8 mouse cellular contexts compared by ENCODE assay signal in the genomic region with DNA sequence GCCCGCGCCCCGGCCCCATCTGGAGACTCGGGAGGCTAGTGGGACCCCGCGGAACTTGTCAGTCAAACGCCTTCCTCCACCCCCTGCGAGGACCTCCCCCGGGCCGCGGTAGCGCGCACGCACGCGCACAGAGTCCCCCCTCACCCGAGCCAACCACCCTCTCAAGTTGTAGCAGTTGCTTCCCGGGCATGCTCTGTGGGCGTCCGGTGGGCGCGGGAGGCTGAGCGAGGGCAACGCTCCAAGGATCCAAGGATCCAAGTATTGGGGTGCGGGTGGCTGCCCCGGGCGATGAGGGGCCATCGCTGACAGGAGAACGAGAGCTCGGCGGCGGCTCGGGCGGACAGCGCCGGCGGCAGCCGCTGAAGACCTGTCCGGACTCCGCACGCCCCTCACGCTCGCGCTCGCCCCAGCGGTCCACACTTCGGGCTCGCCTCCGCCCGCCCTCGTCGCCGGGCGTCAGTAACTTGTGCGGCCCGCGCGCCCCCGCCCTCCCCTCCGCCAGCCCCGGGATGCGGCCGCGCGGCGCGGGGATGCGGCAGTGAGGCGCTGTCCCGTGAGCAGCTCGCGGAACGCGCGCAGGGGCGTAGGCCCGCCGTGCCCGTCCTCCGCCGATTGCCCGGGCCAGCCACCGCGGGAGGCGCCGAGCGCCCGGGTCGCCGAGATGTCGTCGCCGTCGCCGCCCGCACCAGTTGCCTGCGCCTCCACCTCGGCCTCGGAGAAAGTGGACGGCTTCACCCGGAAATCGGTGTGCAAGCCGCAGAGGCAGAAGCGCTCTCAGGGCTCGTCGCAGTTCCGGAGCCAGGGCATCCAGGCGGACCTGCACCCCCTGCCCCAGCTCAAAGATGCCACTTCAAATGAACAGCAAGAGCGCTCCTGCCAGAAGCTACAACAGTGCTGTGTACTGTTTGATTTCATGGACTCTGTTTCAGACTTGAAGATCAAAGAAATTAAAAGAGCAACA. TPM values are rescaled to one million over a fixed set of nuclear protein-coding genes. Genes with fewer than 3 reads are reported as not detected.
DNase-seq lines count a peak whose midpoint lies in the region; ATAC-seq and TF ChIP-seq lines count a peak whose summit lies in the region.
"Not testable (repeated sequence)": the region's sequence is repeated elsewhere in the genome, so short reads cannot be mapped to it uniquely, and the experiment has no call there.

No protein-coding gene starts in this region.

- H3K4me1 ChIP-seq in forebrain, postnatal 0 days (ENCODE audit: insufficient read depth); hindbrain, embryonic 11.5 days (replicated peaks; ENCODE audit: control insufficient read depth, insufficient read depth, low read length); liver, adult 2 months (ENCODE audit: control insufficient read depth, insufficient read depth, low read length); midbrain, embryonic 11.5 days (ENCODE audit: control insufficient read depth, insufficient read depth, low read length): not testable (repeated sequence)

- peak overlapping the region; percentile 63 for H3K4me2 ChIP-seq in forebrain, postnatal 0 days (ENCODE audit: low read depth)
- H3K4me2 ChIP-seq in hindbrain, embryonic 11.5 days (replicated peaks; ENCODE audit: low read depth, low read length) = peak overlapping the region; percentile 71
- peak overlapping the region; percentile 57 for H3K4me2 ChIP-seq in midbrain, embryonic 11.5 days

- not testable (repeated sequence) for TF ChIP-seq CTCF in forebrain, postnatal 0 days (IDR thresholded peaks at IDR 0.05; ENCODE audit: low read depth); liver, adult 2 months (IDR thresholded peaks at IDR 0.05; ENCODE audit: low read depth, low read length)

- H3K9ac ChIP-seq in forebrain, postnatal 0 days = peak overlapping the region; percentile 49
- peak overlapping the region; percentile 37; the same call in 1 of the 2 replicates for H3K9ac ChIP-seq in hindbrain, embryonic 11.5 days (ENCODE audit: low read depth, low read length)
- H3K9ac ChIP-seq in liver, adult 2 months (ENCODE audit: low read depth, low read length) = not testable (repeated sequence)
- H3K9ac ChIP-seq in midbrain, embryonic 11.5 days (ENCODE audit: low read length) = peak overlapping the region; percentile 49

- peak overlapping the region; percentile 39 for H3K4me3 ChIP-seq in forebrain, postnatal 0 days (ENCODE audit: low read depth, low read length)
- peak overlapping the region; percentile 40 for H3K4me3 ChIP-seq in hindbrain, embryonic 11.5 days (ENCODE audit: low read depth, low read length)
- H3K4me3 ChIP-seq in liver, adult 2 months (ENCODE audit: insufficient read depth, low read depth, low read length) = peak overlapping the region; percentile 27; the same call in 1 of the 2 replicates
- peak overlapping the region; percentile 41 for H3K4me3 ChIP-seq in midbrain, embryonic 11.5 days (ENCODE audit: low read depth, low read length)

- not testable (repeated sequence) for H3K36me3 ChIP-seq in forebrain, postnatal 0 days (ENCODE audit: insufficient read depth); hindbrain, embryonic 11.5 days (ENCODE audit: control insufficient read depth, insufficient read depth, low read length); liver, adult 2 months (ENCODE audit: control insufficient read depth, insufficient read depth, low read length); midbrain, embryonic 11.5 days (ENCODE audit: control insufficient read depth, insufficient read depth, low read length)

- DNase-seq in embryo, embryonic 10.5 days (ENCODE audit: low spot score) = peak; percentile 36
- DNase-seq in forebrain, postnatal 0 days = peak; percentile 29
- peak; percentile 51 for DNase-seq in hindbrain, embryonic 11.5 days (ENCODE audit: low spot score)
- DNase-seq in kidney, postnatal 10 days = peak; percentile 12
- not testable (repeated sequence) for DNase-seq in liver, adult 2 months (ENCODE audit: extremely low read depth, low read depth, low spot score)
- peak; percentile 95 for DNase-seq in midbrain, embryonic 11.5 days (ENCODE audit: low spot score, missing footprints)
- DNase-seq in retina, postnatal 7 days (ENCODE audit: low read depth, low spot score) = peak; percentile 13
- DNase-seq in thymus, postnatal 4 days = peak; percentile 24

- H3K27ac ChIP-seq in forebrain, postnatal 0 days (ENCODE audit: low read depth, low read length); hindbrain, embryonic 11.5 days (ENCODE audit: low read depth, low read length); liver, adult 2 months (replicated peaks; ENCODE audit: insufficient read depth, low read depth, low read length); midbrain, embryonic 11.5 days (ENCODE audit: low read depth, low read length): not testable (repeated sequence)

- peak; percentile 94 for ATAC-seq in forebrain, postnatal 0 days
- ATAC-seq in hindbrain, embryonic 11.5 days (ENCODE audit: low FRiP score) = peak; percentile 95
- peak; percentile 98 for ATAC-seq in midbrain, embryonic 11.5 days (ENCODE audit: low FRiP score)

- 2% methylated on average over 78 of the region's 109 CpGs for WGBS in forebrain, postnatal 0 days
- WGBS in hindbrain, embryonic 11.5 days = 3% methylated on average over 67 of the region's 109 CpGs
- 3% methylated on average over 94 of the region's 109 CpGs for WGBS in liver, adult 2 months
- 1% methylated on average over 58 of the region's 109 CpGs for WGBS in midbrain, embryonic 11.5 days

- H3K79me2 ChIP-seq in liver, adult 2 months (ENCODE audit: control insufficient read depth, insufficient read depth, low read length) = not testable (repeated sequence)

- not testable (repeated sequence) for H3K9me3 ChIP-seq in forebrain, postnatal 0 days (ENCODE audit: low read length); hindbrain, embryonic 11.5 days (ENCODE audit: control insufficient read depth, low read length); midbrain, embryonic 11.5 days (ENCODE audit: control insufficient read depth, low read length)

- H3K27me3 ChIP-seq in forebrain, postnatal 0 days (ENCODE audit: insufficient read depth, low read length); hindbrain, embryonic 11.5 days (ENCODE audit: control insufficient read depth, insufficient read depth, low read length); liver, adult 2 months (ENCODE audit: control insufficient read depth, insufficient read depth, low read length); midbrain, embryonic 11.5 days (ENCODE audit: control insufficient read depth, insufficient read depth, low read length): not testable (repeated sequence)

- TF ChIP-seq POLR2A in liver, adult 2 months (IDR thresholded peaks at IDR 0.05; ENCODE audit: extremely low read depth, insufficient read depth, low read length) = not testable (repeated sequence)

RNA-seq across cellular contexts. Expression of a gene that starts 29.9 kb away (rescaled TPM):
- total RNA-seq in forebrain, postnatal 0 days (2014; rRNA removed) = 6.2 and 7.9 TPM in 2 replicates
- 3.5 and 3.8 TPM in 2 replicates for polyA plus RNA-seq in forebrain, postnatal 0 days (2015; fragmentation: Nextera tagmentation; extraction: Ambion mirVana)
- 7.8 and 8.7 TPM in 2 replicates for polyA plus RNA-seq in hindbrain, embryonic 11.5 days (2014; fragmentation: Nextera tagmentation; extraction: Ambion mirVana)
- total RNA-seq in liver, adult 2 months (2014; rRNA removed) = 1.1 TPM in 2 replicates
- 0.05 TPM in 1 of 2 replicates, not detected in the other for polyA plus RNA-seq in liver, adult 2 months (2012; rRNA removed)
- 7.9 and 8.7 TPM in 2 replicates for polyA plus RNA-seq in midbrain, embryonic 11.5 days (2014; fragmentation: Nextera tagmentation; extraction: Ambion mirVana)
